Comparison of ENCODE assay signal across 7 mouse cellular contexts in genomic region chr4:123667260-123667867, GRCm38 (mm10). TPM values are rescaled to one million over a fixed set of nuclear protein-coding genes. Genes with fewer than 3 reads are reported as not detected.
DNase-seq lines count a peak whose midpoint lies in the region; ATAC-seq lines count a peak whose summit lies in the region.

No protein-coding gene starts in this region.

- H3K9ac ChIP-seq in hindbrain, embryonic 14.5 days, result no peak overlapping the region

- peak overlapping the region; percentile 48 for H3K27ac ChIP-seq in hindbrain, embryonic 14.5 days

- peaks cover 8% of the 10 kb centered on the region; the same call in 1 of the 2 replicates for H3K36me3 ChIP-seq in hindbrain, embryonic 14.5 days (replicated peaks; ENCODE audit: control insufficient read depth, insufficient read depth)

- no peak overlapping the region for H3K4me2 ChIP-seq in hindbrain, embryonic 14.5 days (replicated peaks)

- peaks cover 47% of the 10 kb centered on the region for H3K4me1 ChIP-seq in hindbrain, embryonic 14.5 days (replicated peaks; ENCODE audit: control insufficient read depth, insufficient read depth, low read length)

- no peaks in the 10 kb centered on the region for H3K9me3 ChIP-seq in hindbrain, embryonic 14.5 days (ENCODE audit: control insufficient read depth, low read length)

- no peaks in the 10 kb centered on the region for H3K27me3 ChIP-seq in hindbrain, embryonic 14.5 days (ENCODE audit: control insufficient read depth, insufficient read depth, low read length)

- no peak overlapping the region for H3K4me3 ChIP-seq in hindbrain, embryonic 14.5 days (replicated peaks; ENCODE audit: low read length)

- ATAC-seq in hindbrain, embryonic 14.5 days (ENCODE audit: low FRiP score), result no peak
- peak; percentile 42 for ATAC-seq in megakaryocyte progenitor cell, adult 5-6 weeks (replicated peaks; ENCODE audit: poor library complexity)

- DNase-seq in adipocyte (ENCODE audit: low spot score), result peak; percentile 95
- DNase-seq in cerebellum, adult 9-11 months, result peak; percentile 77
- DNase-seq in frontal cortex, adult 2 months (ENCODE audit: extremely low spot score in 1 of 2, low spot score in 1 of 2), result peak; percentile 74 to 97
- peak; percentile 96 for DNase-seq in hindbrain, embryonic 14.5 days (ENCODE audit: low spot score)
- DNase-seq in left cerebral cortex, adult 18-20 months (ENCODE audit: low spot score in 2 of 2), result peak; percentile 85 to 91
- peak; percentile 71 for DNase-seq in right cerebral cortex, postnatal 25 days

- 11% methylated on average over 1 of the region's 1 CpGs for WGBS in hindbrain, embryonic 14.5 days

RNA-seq across cellular contexts. Expression of gene Macf1, which starts 16.8 kb away (rescaled TPM):
- 164 and 184 TPM in 2 replicates for polyA plus RNA-seq in frontal cortex, adult 2 months (2012; rRNA removed)
- 111 and 120 TPM in 2 replicates for polyA plus RNA-seq in hindbrain, embryonic 14.5 days (2014; fragmentation: Nextera tagmentation; extraction: Ambion mirVana)
- 100 to 1,000 TPM; 213 to 220 TPM for total RNA-seq in left cerebral cortex, adult 18-20 months (2021)
- total RNA-seq in megakaryocyte progenitor cell, adult 5-6 weeks (2015), result 103 and 130 TPM in 2 replicates
- 123 and 159 TPM in 2 replicates for total RNA-seq in megakaryocyte progenitor cell, adult 5-6 weeks (2017)

RNA-seq across cellular contexts. Expression of gene Ndufs5, which starts 50.6 kb away (rescaled TPM):
- polyA plus RNA-seq in frontal cortex, adult 2 months (2012; rRNA removed), result 517 and 524 TPM in 2 replicates
- 501 and 593 TPM in 2 replicates for polyA plus RNA-seq in hindbrain, embryonic 14.5 days (2014; fragmentation: Nextera tagmentation; extraction: Ambion mirVana)
- total RNA-seq in left cerebral cortex, adult 18-20 months (2021), result 100 to 1,000 TPM; 183 to 205 TPM
- total RNA-seq in megakaryocyte progenitor cell, adult 5-6 weeks (2015), result 150 and 160 TPM in 2 replicates
- 142 and 157 TPM in 2 replicates for total RNA-seq in megakaryocyte progenitor cell, adult 5-6 weeks (2017)
